Mouse (Mus musculus) lung, postnatal 0 days (tissue): ENCODE results near the gene Arpp21. TPM values are rescaled to one million over a fixed set of nuclear protein-coding genes. Genes with fewer than 3 reads are reported as not detected.

ENCODE experiments used
- ATAC-seq: fragments of 200-750 bp; cut with Nextera tagmentation; 2 replicates; pipeline ENCODE4 v1.8.0; 2017; ENCODE audit warnings: moderate library complexity
- DNase-seq: peaks from one replicate; pipeline ENCODE4 v3.0.0-alpha.2; 2016; ENCODE audit warnings: low spot score
- H3K27ac ChIP-seq: fragments of 300-500 bp; sonication (generic); 2 replicates; pipeline ENCODE4 v1.5.1; 2014; ENCODE audit warnings: antibody characterized with exemption, mild to moderate bottlenecking, low read length, mixed read lengths
- H3K27me3 ChIP-seq: fragments of 300-500 bp; sonication (generic); replicated peaks from 2 replicates; pipeline ENCODE4 v1.6.1; 2014; ENCODE audit warnings: low read length, mixed read lengths; ENCODE audit not compliant: insufficient read depth
- H3K36me3 ChIP-seq: fragments of 300-500 bp; sonication (generic); 2 replicates; pipeline ENCODE4 v1.6.1; 2014; ENCODE audit warnings: low read length, mixed read lengths; ENCODE audit not compliant: insufficient read depth
- H3K4me1 ChIP-seq: fragments of 300-500 bp; sonication (generic); 2 replicates; pipeline ENCODE4 v1.6.1; 2014; ENCODE audit warnings: antibody characterized with exemption, low read depth, low read length, mixed read lengths; ENCODE audit not compliant: insufficient read depth
- H3K4me2 ChIP-seq: fragments of 300-500 bp; sonication (generic); replicated peaks from 2 replicates; pipeline ENCODE4 v1.6.1; 2014; ENCODE audit warnings: low read depth, mild to moderate bottlenecking, low read length, moderate library complexity, mixed read lengths
- H3K4me3 ChIP-seq: fragments of 300-500 bp; sonication (generic); 2 replicates; pipeline ENCODE4 v1.5.1; 2014; ENCODE audit warnings: low read depth, low read length
- H3K9ac ChIP-seq: fragments of 300-500 bp; sonication (generic); replicated peaks from 2 replicates; pipeline ENCODE4 v1.6.1; 2014; ENCODE audit warnings: low read depth, mild to moderate bottlenecking
- H3K9me3 ChIP-seq: fragments of 300-500 bp; sonication (generic); 2 replicates; pipeline ENCODE4 v1.6.1; 2016; ENCODE audit warnings: low read length, mixed read lengths
- CTCF ChIP-seq: IDR thresholded peaks from 2 replicates; pipeline ENCODE4 v1.5.1; 2016; ENCODE audit warnings: antibody characterized with exemption, mild to moderate bottlenecking
- EP300 ChIP-seq: IDR thresholded peaks from 2 replicates; pipeline ENCODE4 v1.6.1; 2016; ENCODE audit warnings: antibody characterized with exemption, mild to moderate bottlenecking, control low read depth
- WGBS: fragments of 180-500 bp; shearing (Covaris S2); extraction: QIAGEN DNeasy Blood & Tissue Kit; methylation state at CpG from one replicate; pipeline ENCODE4 v1.1.7; 2014; 5-methylcytosine and 5-hydroxymethylcytosine counted together
- polyA plus RNA-seq: library from polyadenylated mRNA; unstranded; fragments of >200 nt; fragmentation: Nextera tagmentation; extraction: Ambion mirVana; gene quantifications from 2 replicates; pipeline ENCODE4 v1.2.1, GENCODE M21; 2015

The Arpp21 gene
- polyA plus RNA-seq, 1 experiment from 2014 or later = not detected

DNA sequence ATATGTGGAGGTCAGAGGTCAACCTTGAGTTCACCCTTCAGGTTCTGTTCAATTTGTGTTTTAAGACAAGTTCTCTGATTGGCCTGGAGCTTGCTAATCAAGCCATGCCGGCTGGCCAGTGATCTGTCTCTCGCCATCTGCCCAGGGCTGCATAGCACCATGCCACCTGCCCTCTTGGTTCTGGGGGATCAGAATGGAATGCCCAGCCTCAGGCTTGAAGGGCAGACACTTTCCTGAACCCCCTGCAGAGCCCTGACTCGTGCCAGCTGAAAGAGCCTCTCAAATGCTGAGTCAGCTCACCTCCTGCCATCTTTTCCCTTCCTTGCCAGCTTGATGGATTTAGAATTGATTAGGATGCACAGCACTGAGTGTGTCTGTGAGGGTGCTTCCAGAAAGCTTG lies 25.9 kb downstream of the Arpp21 start:
- H3K36me3 ChIP-seq = no peaks in the 10 kb centered on the region
- no peaks in the 10 kb centered on the region for H3K9me3 ChIP-seq
- no peaks in the 10 kb centered on the region for H3K27me3 ChIP-seq
- no peak for TF ChIP-seq CTCF
- TF ChIP-seq EP300 = no peak
- no peak overlapping the region for H3K27ac ChIP-seq
- no peak overlapping the region for H3K9ac ChIP-seq
- DNase-seq (no peak), ATAC-seq (no peak)
- no peak overlapping the region for H3K4me3 ChIP-seq
- no peak overlapping the region for H3K4me2 ChIP-seq
- 62% methylated on average over 3 of the region's 3 CpGs for WGBS
- no peaks in the 10 kb centered on the region for H3K4me1 ChIP-seq

DNA sequence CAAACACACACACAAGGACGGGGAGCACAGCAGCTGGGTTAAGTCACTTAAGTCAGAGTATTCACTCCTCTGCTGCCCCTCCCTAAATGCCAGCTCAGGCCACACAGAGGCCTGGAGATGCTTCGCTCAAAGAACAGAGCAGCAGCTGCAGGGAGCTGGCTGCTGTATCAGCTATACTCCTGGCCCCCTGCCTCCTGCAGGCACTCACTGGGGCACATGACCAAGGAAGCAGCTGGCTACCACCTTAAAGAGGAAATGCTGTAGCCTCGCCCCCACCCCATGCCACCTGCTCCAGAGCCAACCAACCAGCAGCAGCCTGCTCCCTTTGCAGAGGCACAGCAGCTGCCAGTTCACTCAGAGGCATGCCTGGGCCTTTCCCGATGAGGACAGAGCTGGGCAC lies 28.0 kb downstream of the Arpp21 start:
- WGBS = 29% methylated on average over 4 of the region's 4 CpGs
- H3K9me3 ChIP-seq = no peaks in the 10 kb centered on the region
- H3K36me3 ChIP-seq = no peaks in the 10 kb centered on the region
- no peak overlapping the region for H3K4me2 ChIP-seq
- peak; percentile 26 for DNase-seq
- no peaks in the 10 kb centered on the region for H3K4me1 ChIP-seq
- no peak overlapping the region for H3K27ac ChIP-seq
- no peak overlapping the region for H3K4me3 ChIP-seq
- no peaks in the 10 kb centered on the region for H3K27me3 ChIP-seq
- H3K9ac ChIP-seq = no peak overlapping the region
- no peak for TF ChIP-seq EP300
- ATAC-seq = peak; percentile 32

DNA sequence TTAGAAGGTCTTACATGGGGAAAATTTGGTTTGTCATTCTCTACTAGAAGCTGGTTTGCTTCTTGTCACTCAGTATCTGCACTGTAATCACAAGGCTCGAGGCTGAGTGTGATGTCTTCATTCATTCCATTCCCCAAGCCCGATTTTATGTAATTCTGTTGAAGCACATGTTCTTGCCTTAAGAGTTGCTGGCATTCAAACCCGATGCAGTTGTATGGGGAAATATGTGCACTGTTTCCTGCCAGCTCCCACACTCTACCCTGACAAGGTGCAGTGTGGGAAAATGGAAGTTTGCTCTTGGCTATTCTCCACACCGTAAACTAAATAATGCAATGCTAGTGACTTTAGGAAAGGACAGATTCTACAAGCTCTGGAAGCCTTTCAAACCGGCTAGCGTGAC lies 37.4 kb downstream of the Arpp21 start:
- DNase-seq = no peak
- no peaks in the 10 kb centered on the region for H3K4me1 ChIP-seq

DNA sequence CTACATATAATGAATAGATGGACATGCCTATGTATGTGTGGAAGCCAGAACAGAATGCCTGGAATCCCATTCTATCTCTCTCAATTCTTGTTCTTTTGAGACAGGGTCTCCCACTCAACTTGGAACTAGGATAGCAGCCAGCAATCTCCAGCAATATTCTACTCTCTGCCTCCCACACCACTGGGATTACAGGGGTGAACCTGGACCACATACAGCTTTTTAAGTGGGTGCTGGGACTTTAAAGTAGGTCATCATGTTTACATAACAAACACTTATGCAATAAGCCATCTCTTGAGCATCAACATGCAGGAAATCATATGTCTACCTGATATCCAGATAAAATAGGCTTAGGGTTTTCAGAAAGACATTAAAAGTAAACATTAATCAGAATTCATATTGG lies 41.7 kb downstream of the Arpp21 start:
- no peak for DNase-seq
- Histone ChIP-seq H3K9me3 (no peaks in the 10 kb centered on the region), H3K4me2 (no peak overlapping the region), H3K36me3 (no peaks in the 10 kb centered on the region), H3K27me3 (no peaks in the 10 kb centered on the region), H3K4me3 (no peak overlapping the region), H3K4me1 (no peaks in the 10 kb centered on the region), H3K9ac (no peak overlapping the region), H3K27ac (no peak overlapping the region)
- TF ChIP-seq CTCF = no peak
- no peak for ATAC-seq

More for the DNA sequence above, 37.4 kb downstream of the Arpp21 start:
- H3K36me3 ChIP-seq = no peaks in the 10 kb centered on the region
- no peak overlapping the region for H3K4me2 ChIP-seq
- no peak overlapping the region for H3K27ac ChIP-seq
- no peak for TF ChIP-seq EP300
- no peak for TF ChIP-seq CTCF
- no peak overlapping the region for H3K4me3 ChIP-seq
- no peak for ATAC-seq
- no peaks in the 10 kb centered on the region for H3K9me3 ChIP-seq
- 56% methylated on average over 6 of the region's 6 CpGs for WGBS
- H3K9ac ChIP-seq = no peak overlapping the region
- H3K27me3 ChIP-seq = no peaks in the 10 kb centered on the region

DNA sequence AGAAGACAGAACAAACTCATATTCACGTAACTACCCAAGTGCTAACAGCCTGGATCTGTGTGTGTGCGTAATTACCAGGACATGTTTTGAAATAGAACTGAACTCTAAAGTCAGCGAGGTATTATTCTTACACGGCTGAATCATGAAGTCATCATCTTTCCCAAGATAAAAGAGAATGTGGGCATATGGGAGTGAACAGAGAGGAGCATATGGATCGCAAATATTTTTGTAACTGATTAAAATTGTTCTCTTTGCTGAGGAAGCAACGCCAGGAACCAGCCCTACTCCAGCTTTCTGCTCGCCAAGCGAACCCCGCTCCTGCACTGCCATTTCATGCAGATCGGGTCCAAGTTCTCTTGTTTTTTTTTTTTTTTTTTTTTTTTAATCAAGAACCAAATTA lies 46.3 kb downstream of the Arpp21 start:
- Histone ChIP-seq H3K4me3 (no peak overlapping the region), H3K27ac (no peak overlapping the region), H3K4me2 (no peak overlapping the region), H3K9ac (no peak overlapping the region), H3K4me1 (no peaks in the 10 kb centered on the region), H3K36me3 (no peaks in the 10 kb centered on the region), H3K27me3 (no peaks in the 10 kb centered on the region), H3K9me3 (no peaks in the 10 kb centered on the region)
- 82% methylated on average over 10 of the region's 10 CpGs for WGBS
- TF ChIP-seq CTCF (no peak), EP300 (no peak)
- DNase-seq (no peak), ATAC-seq (no peak)

DNA sequence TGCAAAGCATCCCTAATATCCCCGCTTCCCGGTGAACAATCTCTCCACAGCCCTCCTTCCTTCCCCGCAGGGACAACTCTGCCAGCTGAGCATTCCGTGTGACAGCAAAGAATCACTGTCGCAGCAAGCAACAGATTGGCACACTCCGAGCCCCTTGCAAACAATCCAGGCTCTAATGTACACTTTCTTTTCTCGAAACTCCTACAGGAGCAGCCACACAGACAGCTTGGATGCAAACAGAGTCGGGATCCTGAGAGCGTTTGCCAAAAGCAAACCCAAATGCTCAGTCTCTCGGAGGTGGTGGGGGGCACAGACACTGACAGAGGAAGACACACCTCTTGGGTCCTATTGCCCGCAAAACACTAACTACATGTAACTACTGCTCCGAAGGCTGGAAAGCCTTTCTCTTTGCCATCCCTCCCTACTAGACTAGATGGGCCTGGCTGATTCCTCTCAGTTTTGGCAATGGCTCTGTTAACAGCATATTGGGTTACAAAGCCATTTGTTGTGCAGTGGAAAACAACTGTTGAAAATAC lies 47.3 kb downstream of the Arpp21 start:
- Histone ChIP-seq H3K4me3 (no peak overlapping the region), H3K4me2 (no peak overlapping the region), H3K9ac (no peak overlapping the region), H3K36me3 (no peaks in the 10 kb centered on the region), H3K27ac (no peak overlapping the region), H3K27me3 (no peaks in the 10 kb centered on the region), H3K4me1 (no peaks in the 10 kb centered on the region), H3K9me3 (no peaks in the 10 kb centered on the region)
- TF ChIP-seq EP300 (no peak), CTCF (no peak)
- ATAC-seq (no peak), DNase-seq (no peak)
- WGBS = 46% methylated on average over 12 of the region's 12 CpGs

DNA sequence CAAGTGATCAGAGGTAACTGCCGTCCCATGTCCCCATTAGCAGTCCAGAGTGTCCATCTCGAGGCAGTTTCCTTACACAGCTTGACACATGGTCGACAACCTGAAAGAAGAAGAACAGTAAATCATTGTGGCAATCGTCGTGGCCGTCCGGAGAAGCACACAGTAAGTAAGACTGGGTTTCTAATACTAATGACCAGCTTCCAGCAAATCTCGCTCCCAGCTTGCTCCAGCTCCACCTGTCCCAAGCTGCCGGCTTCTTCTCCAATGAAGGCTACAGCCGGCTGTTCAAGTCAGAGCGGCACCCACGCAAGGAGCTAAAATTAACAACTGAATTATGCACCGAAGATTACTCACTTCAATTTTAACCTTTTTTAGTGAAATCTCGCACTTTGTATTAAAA lies 48.1 kb downstream of the Arpp21 start:
- no peaks in the 10 kb centered on the region for H3K36me3 ChIP-seq
- H3K27me3 ChIP-seq = no peaks in the 10 kb centered on the region
- ATAC-seq = no peak
- H3K4me1 ChIP-seq = no peaks in the 10 kb centered on the region
- no peak overlapping the region for H3K4me3 ChIP-seq
- no peaks in the 10 kb centered on the region for H3K9me3 ChIP-seq
- TF ChIP-seq CTCF (no peak), EP300 (no peak)
- DNase-seq = no peak
- H3K9ac ChIP-seq = no peak overlapping the region
- no peak overlapping the region for H3K27ac ChIP-seq
- H3K4me2 ChIP-seq = no peak overlapping the region
- 60% methylated on average over 14 of the region's 14 CpGs for WGBS
